Mouse (Mus musculus) CD4-positive, CD25-positive, alpha-beta regulatory T cell (primary cell): ENCODE data around the gene Als2. TPM values are rescaled to one million over a fixed set of nuclear protein-coding genes. Genes with fewer than 3 reads are reported as not detected.

Source experiments
- polyA plus RNA-seq: library from polyadenylated mRNA; unstranded; fragments of 100-300 nt; shearing (Covaris generic); gene quantifications from one replicate; pipeline ENCODE4 v1.2.1, GENCODE M21; 2017

Gene Als2
- 8.6 TPM for polyA plus RNA-seq

DNA sequence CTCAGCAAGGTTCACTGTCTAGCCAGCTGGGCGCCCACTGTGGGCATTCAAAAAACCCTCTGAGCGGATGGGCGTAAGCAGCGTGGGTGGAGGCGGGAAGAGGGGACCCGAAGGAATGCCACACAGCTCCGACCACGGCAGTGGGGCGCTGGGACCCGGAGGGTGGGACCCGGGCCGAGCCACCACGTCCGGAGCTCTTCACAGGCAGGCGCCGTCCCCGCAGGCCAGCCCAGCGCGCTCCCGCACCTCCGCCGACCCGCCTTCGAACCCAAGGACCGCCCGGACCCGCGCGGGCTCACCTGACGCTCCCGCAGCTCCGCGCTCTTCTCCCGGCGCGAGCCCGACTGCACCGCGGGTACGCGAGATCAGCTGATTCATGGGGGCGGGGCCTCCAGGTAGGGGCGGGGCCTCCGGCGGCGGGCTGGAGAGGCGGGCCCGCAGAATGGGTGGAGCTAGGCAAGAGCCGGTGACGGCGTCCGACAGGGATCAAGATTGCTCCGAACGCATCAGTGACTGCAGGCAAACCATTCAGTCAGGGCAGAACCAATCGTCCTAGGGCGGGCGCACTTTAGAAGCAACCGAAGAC lies at the start of gene Als2:
TSS of gene Als2 (minus strand) at position 376 of the 586 bp plus-strand sequence.

GRCm38 (mm10) chr1:59256751-59257231 lies 19.8 kb upstream of the Als2 start, which contains the start of gene Cdk15:
Gene Cdk15, plus strand, starts transcription at chr1:59256906.

DNA sequence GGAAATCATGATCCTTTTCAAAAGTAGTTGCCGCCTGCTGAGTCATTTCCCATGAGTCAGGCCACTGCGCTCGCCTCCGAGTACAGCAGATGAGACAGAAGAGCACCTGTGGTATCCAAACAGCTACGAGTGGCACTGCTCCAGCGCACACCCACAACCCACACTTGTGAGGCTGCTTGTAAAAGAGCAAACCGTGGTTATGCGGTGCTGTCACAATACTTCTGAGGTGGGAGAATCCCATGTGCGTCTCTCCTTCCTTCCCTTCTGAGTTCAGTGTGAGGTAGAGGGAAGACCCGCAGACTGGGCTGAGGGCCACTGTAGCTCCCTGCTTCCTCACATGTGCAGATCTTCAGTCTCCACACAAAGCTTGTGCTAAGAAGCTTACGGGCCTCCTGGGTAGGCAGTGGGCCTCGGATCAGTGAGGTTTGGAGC lies 74.0 kb downstream of the Als2 start, which contains the start of gene Mpp4:
TSS of gene Mpp4 (minus strand) at position 360 of the 432 bp plus-strand sequence.

GRCm38 (mm10) chr1:59119720-59120457 lies 117.1 kb downstream of the Als2 start, which contains the start of gene Tmem237:
Gene Tmem237, minus strand, starts transcription at chr1:59120408.

Other genes starting within 250 kb of the Als2 start
- 0.11 TPM for gene C2cd6, start 142.3 kb downstream of the Als2 start, polyA plus RNA-seq
- 8.9 TPM for gene Tmem237, start 116.8 kb downstream of the Als2 start, polyA plus RNA-seq
- 0.10 TPM for gene Mpp4, start 73.8 kb downstream of the Als2 start, polyA plus RNA-seq
- not detected for gene Cdk15, start 19.7 kb upstream of the Als2 start, polyA plus RNA-seq
- gene Fzd7, start 245.2 kb upstream of the Als2 start, polyA plus RNA-seq = 0.34 TPM